Mouse (Mus musculus) hindbrain, embryonic 15.5 days (tissue): ENCODE measurements around the gene Naip2. TPM values are rescaled to one million over a fixed set of nuclear protein-coding genes. Genes with fewer than 3 reads are reported as not detected.

Experiments used
- ATAC-seq: fragments of 200-750 bp; cut with Nextera tagmentation; 2 replicates; pipeline ENCODE4 v1.8.0; 2017; ENCODE audit warnings: low read depth, moderate number of reproducible peaks, moderate TSS enrichment; ENCODE audit not compliant: low FRiP score
- H3K27ac ChIP-seq: fragments of 300-500 bp; sonication (generic); replicated peaks from 2 replicates; pipeline ENCODE4 v1.5.1; 2015; ENCODE audit warnings: mild to moderate bottlenecking, inconsistent platforms
- H3K27me3 ChIP-seq: fragments of 300-500 bp; sonication (generic); 2 replicates; pipeline ENCODE4 v1.6.1; 2015; ENCODE audit warnings: control low read depth, inconsistent platforms
- H3K36me3 ChIP-seq: fragments of 300-500 bp; sonication (generic); 2 replicates; pipeline ENCODE4 v1.6.1; 2015; ENCODE audit warnings: control low read depth, inconsistent platforms
- H3K4me1 ChIP-seq: fragments of 300-500 bp; sonication (generic); replicated peaks from 2 replicates; pipeline ENCODE4 v1.6.1; 2015; ENCODE audit warnings: control low read depth, inconsistent platforms
- H3K4me2 ChIP-seq: fragments of 300-500 bp; sonication (generic); 2 replicates; pipeline ENCODE4 v1.6.1; 2015; ENCODE audit warnings: moderate library complexity, mild to moderate bottlenecking, inconsistent platforms
- H3K4me3 ChIP-seq: fragments of 300-500 bp; sonication (generic); 2 replicates; pipeline ENCODE4 v1.5.1; 2015; ENCODE audit warnings: mild to moderate bottlenecking, inconsistent platforms
- H3K9ac ChIP-seq: fragments of 300-500 bp; sonication (generic); 2 replicates; pipeline ENCODE4 v1.6.1; 2015; ENCODE audit warnings: inconsistent platforms
- H3K9me3 ChIP-seq: fragments of 300-500 bp; sonication (generic); 2 replicates; pipeline ENCODE4 v1.6.1; 2016; ENCODE audit warnings: control low read depth, inconsistent platforms
- WGBS: fragments of 180-500 bp; shearing (Covaris S2); methylation state at CpG from one replicate; pipeline ENCODE4 v1.1.7; 2015; 5-methylcytosine and 5-hydroxymethylcytosine counted together
- polyA plus RNA-seq: library from polyadenylated mRNA; unstranded; fragments of >200 nt; fragmentation: Nextera tagmentation; extraction: Ambion mirVana; gene quantifications from 2 replicates; pipeline ENCODE4 v1.2.1, GENCODE M21; 2015

The Naip2 gene
- polyA plus RNA-seq, 1 experiment from 2014 or later: 0.13 TPM

- Histone ChIP-seq H3K36me3 (peaks cover 6% of the 10 kb centered on the region; the same call in 1 of the 2 replicates), H3K27ac (peak overlapping the region; percentile 88), H3K9me3 (no peaks in the 10 kb centered on the region), H3K4me2 (peak overlapping the region; percentile 61), H3K9ac (peak overlapping the region; percentile 85), H3K4me3 (peak overlapping the region; percentile 99), H3K4me1 (peaks cover 28% of the 10 kb centered on the region), H3K27me3 (0 out of 2 replicates have a peak, but pooled peaks cover 3% of the 10 kb centered on the region)
- ATAC-seq: no peak
- WGBS: 6% methylated on average over 15 of the region's 15 CpGs
These were observed 98.7 kb downstream of the Naip2 start for GRCm38 (mm10) chr13:100103052-100103658.

DNA sequence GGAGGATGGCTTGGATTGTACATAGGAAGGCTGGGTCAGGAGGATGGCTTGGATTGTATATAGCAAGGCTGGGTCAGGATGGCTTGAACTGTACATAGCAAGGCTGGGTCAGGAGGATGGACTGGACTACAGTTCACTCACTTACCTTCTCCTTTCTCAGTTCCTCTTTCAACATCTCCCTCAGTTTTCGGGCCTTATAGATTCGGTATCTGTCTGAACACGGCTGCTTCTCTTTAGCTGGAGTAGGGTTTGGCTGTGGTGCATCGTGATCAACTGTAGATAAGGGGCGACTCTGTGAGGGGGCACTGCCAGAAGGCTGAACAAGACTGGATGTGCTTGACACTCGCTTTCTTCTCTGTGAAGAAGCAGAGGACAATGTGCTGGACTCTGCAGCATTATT is 103.1 kb downstream of the Naip2 start:
- WGBS: 94% methylated on average over 6 of the region's 6 CpGs
- Histone ChIP-seq H3K9ac (no peak overlapping the region), H3K4me3 (no peak overlapping the region), H3K9me3 (no peaks in the 10 kb centered on the region), H3K4me2 (no peak overlapping the region), H3K36me3 (peaks cover 41% of the 10 kb centered on the region), H3K4me1 (peaks cover 18% of the 10 kb centered on the region), H3K27ac (no peak overlapping the region), H3K27me3 (no peaks in the 10 kb centered on the region)
- no peak for ATAC-seq

Other genes with a start within 250 kb of the Naip2 start
- 34.0 and 34.6 TPM in 2 replicates for gene Mccc2, start 186.5 kb downstream of the Naip2 start, polyA plus RNA-seq
- gene Bdp1, start 98.0 kb downstream of the Naip2 start, polyA plus RNA-seq: 23.9 and 29.7 TPM in 2 replicates
- 405 and 406 TPM in 2 replicates for gene Serf1, start 94.1 kb downstream of the Naip2 start, polyA plus RNA-seq
- 43.2 and 43.4 TPM in 2 replicates for gene Smn1, start 77.2 kb downstream of the Naip2 start, polyA plus RNA-seq
- 0.14 and 0.16 TPM in 2 replicates for gene Naip5, start 44.2 kb upstream of the Naip2 start, polyA plus RNA-seq
- 0.03 and 0.09 TPM in 2 replicates for gene Naip6, start 115.6 kb upstream of the Naip2 start, polyA plus RNA-seq